Mouse (Mus musculus): ENCODE measurements around the gene Cyp3a13.

Gene Cyp3a13

GRCm38 (mm10) chr5:137921532-137921931 is at the start of gene Cyp3a13:
TSS of gene Cyp3a13 (minus strand) at chr5:137921619.
- Histone ChIP-seq H3K4me1 (replicated peaks; ENCODE audit: low read depth, low read length) (no peaks in the 10 kb centered on the region; the same call in 1 of the 2 replicates), H3K9me3 (ENCODE audit: low read length) (no peaks in the 10 kb centered on the region), H3K27me3 (ENCODE audit: insufficient read depth, low read length) (no peaks in the 10 kb centered on the region), H3K4me3 (replicated peaks; ENCODE audit: low read length) (no peak within 1 kb of the TSS), H3K36me3 (ENCODE audit: insufficient read depth, low read length) (no peaks in the 10 kb centered on the region)
- TF ChIP-seq POU5F1 (IDR thresholded peaks at IDR 0.05; ENCODE audit: borderline replicate concordance, low read length) (no peak), NANOG (IDR thresholded peaks at IDR 0.05; ENCODE audit: borderline replicate concordance, low read length) (no peak), CTCF (conservative IDR thresholded peaks at IDR 0.05; ENCODE audit: low read length) (no peak)

DNA sequence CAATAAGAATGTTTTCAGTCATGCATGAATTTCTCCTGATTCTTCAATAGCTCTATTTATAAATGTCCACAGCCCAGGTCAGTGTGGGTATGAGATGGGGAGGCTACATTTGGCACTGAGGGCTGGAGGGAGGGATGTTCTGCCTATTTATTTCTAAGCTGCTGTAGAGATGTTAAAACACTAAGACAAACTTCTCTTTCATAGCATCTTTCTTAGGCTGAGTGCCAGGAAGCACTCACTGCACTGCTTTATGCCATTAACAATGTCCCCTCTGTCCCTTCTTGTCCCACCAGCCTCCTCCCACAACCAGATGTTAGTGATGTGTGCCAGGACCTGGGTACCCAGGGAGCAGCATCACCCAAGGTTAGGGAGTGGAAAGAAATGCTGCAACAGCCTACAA is 45.1 kb upstream of the Cyp3a13 start:
- Histone ChIP-seq H3K9me3 (ENCODE audit: low read length) (no peaks in the 10 kb centered on the region), H3K27me3 (ENCODE audit: insufficient read depth, low read length) (no peaks in the 10 kb centered on the region; the same call in 1 of the 2 replicates), H3K4me3 (replicated peaks; ENCODE audit: low read length) (no peak overlapping the region), H3K36me3 (ENCODE audit: insufficient read depth, low read length) (no peaks in the 10 kb centered on the region), H3K4me1 (replicated peaks; ENCODE audit: low read depth, low read length) (no peaks in the 10 kb centered on the region)
- TF ChIP-seq NANOG (IDR thresholded peaks at IDR 0.05; ENCODE audit: borderline replicate concordance, low read length): no peak
- TF ChIP-seq POU5F1 (IDR thresholded peaks at IDR 0.05; ENCODE audit: borderline replicate concordance, low read length): no peak
- no peak for TF ChIP-seq CTCF (conservative IDR thresholded peaks at IDR 0.05; ENCODE audit: low read length)

DNA sequence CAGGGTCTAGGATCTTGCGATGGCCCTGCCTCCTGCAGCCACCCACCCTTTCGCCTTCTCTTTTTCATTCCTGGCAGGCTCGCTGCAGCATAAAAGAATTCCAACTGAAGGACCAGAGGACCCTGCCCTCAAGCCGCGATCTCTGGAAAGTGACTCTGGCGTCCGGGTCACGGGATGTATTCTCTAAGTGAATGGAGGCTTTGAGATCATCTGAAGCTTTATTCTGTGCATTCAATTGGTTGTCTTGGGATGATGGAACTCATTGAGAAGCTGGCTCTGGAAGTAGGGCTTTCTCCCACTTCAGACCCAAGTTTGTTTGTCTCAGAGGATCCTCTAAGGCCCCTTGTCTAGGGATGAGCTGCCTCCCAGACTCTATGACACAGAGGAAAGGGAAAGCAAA is 41.5 kb upstream of the Cyp3a13 start, which contains the start of gene Gjc3:
Gjc3 (minus strand) TSS at position 154 of the 400 bp plus-strand sequence.
- Histone ChIP-seq H3K4me3 (replicated peaks; ENCODE audit: low read length) (no peak within 1 kb of the TSS), H3K9me3 (ENCODE audit: low read length) (no peaks in the 10 kb centered on the region), H3K4me1 (replicated peaks; ENCODE audit: low read depth, low read length) (no peaks in the 10 kb centered on the region), H3K36me3 (ENCODE audit: insufficient read depth, low read length) (no peaks in the 10 kb centered on the region), H3K27me3 (ENCODE audit: insufficient read depth, low read length) (no peaks in the 10 kb centered on the region; the same call in 1 of the 2 replicates)
- TF ChIP-seq CTCF (conservative IDR thresholded peaks at IDR 0.05; ENCODE audit: low read length) (no peak), NANOG (IDR thresholded peaks at IDR 0.05; ENCODE audit: borderline replicate concordance, low read length) (no peak), POU5F1 (IDR thresholded peaks at IDR 0.05; ENCODE audit: borderline replicate concordance, low read length) (no peak)

GRCm38 (mm10) chr5:137956404-137956803 is 35.0 kb upstream of the Cyp3a13 start:
- H3K36me3 ChIP-seq (ENCODE audit: insufficient read depth, low read length): no peaks in the 10 kb centered on the region
- no peaks in the 10 kb centered on the region for H3K27me3 ChIP-seq (ENCODE audit: insufficient read depth, low read length)
- H3K4me3 ChIP-seq (replicated peaks; ENCODE audit: low read length): no peak overlapping the region
- no peaks in the 10 kb centered on the region for H3K4me1 ChIP-seq (replicated peaks; ENCODE audit: low read depth, low read length)
- TF ChIP-seq POU5F1 (IDR thresholded peaks at IDR 0.05; ENCODE audit: borderline replicate concordance, low read length) (no peak), CTCF (conservative IDR thresholded peaks at IDR 0.05; ENCODE audit: low read length) (no peak), NANOG (IDR thresholded peaks at IDR 0.05; ENCODE audit: borderline replicate concordance, low read length) (no peak)
- H3K9me3 ChIP-seq (ENCODE audit: low read length): no peaks in the 10 kb centered on the region

DNA sequence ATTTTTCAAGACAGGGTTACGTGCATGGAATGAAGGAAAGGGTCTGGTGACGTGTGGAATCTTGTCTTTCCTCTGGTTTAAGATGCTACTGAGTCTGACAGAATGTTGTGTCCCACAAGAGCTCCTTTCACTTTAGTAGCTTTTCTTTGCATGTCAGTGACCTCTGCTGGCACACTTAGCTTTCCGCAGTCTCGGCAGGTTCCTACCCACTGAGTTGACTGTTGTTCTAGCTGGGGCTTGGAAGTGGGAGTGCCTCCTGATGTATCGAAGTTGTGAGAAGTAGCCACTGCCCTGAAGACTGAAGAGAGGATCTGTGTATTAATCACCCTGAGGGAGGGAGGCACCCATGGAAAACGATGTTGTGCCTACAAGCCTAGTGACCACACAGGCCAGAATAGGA is 29.8 kb upstream of the Cyp3a13 start:
- Histone ChIP-seq H3K4me1 (replicated peaks; ENCODE audit: low read depth, low read length) (no peaks in the 10 kb centered on the region), H3K27me3 (ENCODE audit: insufficient read depth, low read length) (no peaks in the 10 kb centered on the region), H3K9me3 (ENCODE audit: low read length) (no peaks in the 10 kb centered on the region), H3K4me3 (replicated peaks; ENCODE audit: low read length) (no peak overlapping the region), H3K36me3 (ENCODE audit: insufficient read depth, low read length) (no peaks in the 10 kb centered on the region)
- TF ChIP-seq NANOG (IDR thresholded peaks at IDR 0.05; ENCODE audit: borderline replicate concordance, low read length): no peak
- no peak for TF ChIP-seq POU5F1 (IDR thresholded peaks at IDR 0.05; ENCODE audit: borderline replicate concordance, low read length)
- peak; percentile 8; the same call in 1 of the 2 replicates for TF ChIP-seq CTCF (conservative IDR thresholded peaks at IDR 0.05; ENCODE audit: low read length)

- TF ChIP-seq CTCF (conservative IDR thresholded peaks at IDR 0.05; ENCODE audit: low read length) (no peak), POU5F1 (IDR thresholded peaks at IDR 0.05; ENCODE audit: borderline replicate concordance, low read length) (no peak), NANOG (IDR thresholded peaks at IDR 0.05; ENCODE audit: borderline replicate concordance, low read length) (no peak)
- Histone ChIP-seq H3K9me3 (ENCODE audit: low read length) (no peaks in the 10 kb centered on the region), H3K36me3 (ENCODE audit: insufficient read depth, low read length) (no peaks in the 10 kb centered on the region), H3K4me1 (replicated peaks; ENCODE audit: low read depth, low read length) (no peaks in the 10 kb centered on the region), H3K27me3 (ENCODE audit: insufficient read depth, low read length) (no peaks in the 10 kb centered on the region), H3K4me3 (replicated peaks; ENCODE audit: low read length) (no peak overlapping the region)
Observed at GRCm38 (mm10) chr5:137947303-137947702, 25.9 kb upstream of the Cyp3a13 start.

DNA sequence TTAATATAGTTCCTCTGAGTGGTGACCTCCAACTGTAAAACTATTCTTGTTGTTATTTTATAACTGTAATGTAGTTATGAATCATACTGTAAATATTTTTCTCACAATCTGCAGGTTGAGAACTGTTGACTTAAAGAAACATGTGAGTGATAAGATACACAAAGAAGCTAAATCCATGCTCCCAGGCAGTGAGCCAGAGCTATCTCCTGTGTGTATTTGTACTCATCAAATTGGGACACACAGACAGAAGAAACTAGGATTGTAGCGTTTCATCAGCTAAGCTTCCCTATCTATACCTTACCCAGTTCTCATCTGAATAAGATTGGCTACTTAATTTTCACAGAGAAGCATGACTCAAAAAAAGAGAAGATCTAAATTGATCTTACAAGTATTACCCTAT is 21.7 kb upstream of the Cyp3a13 start:
- no peak for TF ChIP-seq CTCF (conservative IDR thresholded peaks at IDR 0.05; ENCODE audit: low read length)
- no peak for TF ChIP-seq NANOG (IDR thresholded peaks at IDR 0.05; ENCODE audit: borderline replicate concordance, low read length)
- TF ChIP-seq POU5F1 (IDR thresholded peaks at IDR 0.05; ENCODE audit: borderline replicate concordance, low read length): no peak
- Histone ChIP-seq H3K4me3 (replicated peaks; ENCODE audit: low read length) (no peak overlapping the region), H3K36me3 (ENCODE audit: insufficient read depth, low read length) (no peaks in the 10 kb centered on the region), H3K9me3 (ENCODE audit: low read length) (peaks cover 3% of the 10 kb centered on the region; the same call in 1 of the 2 replicates), H3K4me1 (replicated peaks; ENCODE audit: low read depth, low read length) (peaks cover 2% of the 10 kb centered on the region), H3K27me3 (ENCODE audit: insufficient read depth, low read length) (no peaks in the 10 kb centered on the region)

GRCm38 (mm10) chr5:137940948-137941347 is 19.5 kb upstream of the Cyp3a13 start:
- H3K4me3 ChIP-seq (replicated peaks; ENCODE audit: low read length): no peak overlapping the region
- H3K4me1 ChIP-seq (replicated peaks; ENCODE audit: low read depth, low read length): peaks cover 23% of the 10 kb centered on the region
- no peak for TF ChIP-seq NANOG (IDR thresholded peaks at IDR 0.05; ENCODE audit: borderline replicate concordance, low read length)
- no peak for TF ChIP-seq POU5F1 (IDR thresholded peaks at IDR 0.05; ENCODE audit: borderline replicate concordance, low read length)
- no peak for TF ChIP-seq CTCF (conservative IDR thresholded peaks at IDR 0.05; ENCODE audit: low read length)

GRCm38 (mm10) chr5:137937238-137937637 is 15.8 kb upstream of the Cyp3a13 start:
- no peak for TF ChIP-seq NANOG (IDR thresholded peaks at IDR 0.05; ENCODE audit: borderline replicate concordance, low read length)
- no peak for TF ChIP-seq POU5F1 (IDR thresholded peaks at IDR 0.05; ENCODE audit: borderline replicate concordance, low read length)
- TF ChIP-seq CTCF (conservative IDR thresholded peaks at IDR 0.05; ENCODE audit: low read length): peak; percentile 57
- Histone ChIP-seq H3K4me1 (replicated peaks; ENCODE audit: low read depth, low read length) (peaks cover 40% of the 10 kb centered on the region), H3K9me3 (ENCODE audit: low read length) (peaks cover 10% of the 10 kb centered on the region; the same call in 1 of the 2 replicates), H3K27me3 (ENCODE audit: insufficient read depth, low read length) (no peaks in the 10 kb centered on the region), H3K4me3 (replicated peaks; ENCODE audit: low read length) (no peak overlapping the region), H3K36me3 (ENCODE audit: insufficient read depth, low read length) (no peaks in the 10 kb centered on the region)

More at GRCm38 (mm10) chr5:137940948-137941347, 19.5 kb upstream of the Cyp3a13 start:
- Histone ChIP-seq H3K27me3 (ENCODE audit: insufficient read depth, low read length) (no peaks in the 10 kb centered on the region), H3K9me3 (ENCODE audit: low read length) (peaks cover 10% of the 10 kb centered on the region; the same call in 1 of the 2 replicates), H3K36me3 (ENCODE audit: insufficient read depth, low read length) (no peaks in the 10 kb centered on the region)
